Mouse (Mus musculus) kidney, adult 2 months (tissue): ENCODE results near the gene Eif5b.

Experiments used
- CTCF ChIP-seq: fragments of 200-500 bp; conservative IDR thresholded peaks from 2 replicates; pipeline ENCODE4 v1.5.1; 2011; ENCODE audit warnings: low read depth, mild to moderate bottlenecking, control low read depth, low read length, moderate library complexity, mixed read lengths; ENCODE audit not compliant: insufficient read depth, insufficient read length
- POLR2A ChIP-seq: fragments of 200-500 bp; IDR thresholded peaks from one replicate; pipeline ENCODE4 v1.6.1; 2011; ENCODE audit warnings: low read depth, low read length, control low read depth

GRCm38 (mm10) chr1:38081316-38081715, 83.5 kb downstream of the Eif5b start:
- TF ChIP-seq CTCF (no peak), POLR2A (no peak)
